ENCODE assay signal across 8 mouse cellular contexts in genomic region chr17:64492614-64493269, GRCm38 (mm10).
DNase-seq lines count a peak whose midpoint lies in the region; ATAC-seq and TF ChIP-seq lines count a peak whose summit lies in the region.

No protein-coding gene starts in this region.

- intact Hi-C loops in heart, adult 2 months (cut with DNase I), result loop anchor here (10.0 kb wide), 1 partner anchor 832 kb away; no protein-coding TSS in a partner anchor

- TF ChIP-seq CTCF in heart, adult 2 months (IDR thresholded peaks at IDR 0.05), result peak; percentile 32

- 47% methylated on average over 8 of the region's 9 CpGs for WGBS in heart, adult 2 months

- TF ChIP-seq EP300 in heart, adult 2 months (IDR thresholded peaks at IDR 0.05; ENCODE audit: insufficient read depth, low read depth, low read length), result no peak

- no peaks in the 10 kb centered on the region for H3K79me2 ChIP-seq in heart, adult 2 months (replicated peaks; ENCODE audit: control insufficient read depth, insufficient read depth, low read length)

- ATAC-seq in granulocyte monocyte progenitor cell, adult 5-6 weeks (replicated peaks; ENCODE audit: poor library complexity, severe bottlenecking), result peak; percentile 64
- ATAC-seq in megakaryocyte progenitor cell, adult 5-6 weeks (replicated peaks; ENCODE audit: poor library complexity), result peak; percentile 86

- H3K9ac ChIP-seq in heart, adult 2 months (ENCODE audit: low read depth, low read length), result no peak overlapping the region

- no peak overlapping the region for H3K4me3 ChIP-seq in heart, adult 2 months

- H3K4me1 ChIP-seq in heart, adult 2 months (ENCODE audit: control insufficient read depth, insufficient read depth, low read length), result no peaks in the 10 kb centered on the region

- no peak for TF ChIP-seq POLR2A in heart, adult 2 months (IDR thresholded peaks at IDR 0.05; ENCODE audit: insufficient read depth, low read depth, low read length)

- H3K27me3 ChIP-seq in heart, adult 2 months (ENCODE audit: control insufficient read depth, insufficient read depth, low read length), result no peaks in the 10 kb centered on the region

- no peaks in the 10 kb centered on the region for H3K36me3 ChIP-seq in heart, adult 2 months (ENCODE audit: control insufficient read depth, insufficient read depth, low read length)

- DNase-seq in heart, adult 2 months, result no peak
- DNase-seq in heart, adult 9 months (ENCODE audit: low spot score in 2 of 2), result no peak
- peak; percentile 22 for DNase-seq in right cerebral cortex, postnatal 4 days
- no peak for DNase-seq in right cerebral cortex, adult 18-20 months
- no peak for DNase-seq in urinary bladder, postnatal 4 days (ENCODE audit: low spot score in 2 of 2)
- no peak for DNase-seq in layer of hippocampus, postnatal 36 days

- no peak overlapping the region for H3K27ac ChIP-seq in heart, adult 2 months
